Comparison of ENCODE assay signal across 8 mouse cellular contexts in the genomic region with DNA sequence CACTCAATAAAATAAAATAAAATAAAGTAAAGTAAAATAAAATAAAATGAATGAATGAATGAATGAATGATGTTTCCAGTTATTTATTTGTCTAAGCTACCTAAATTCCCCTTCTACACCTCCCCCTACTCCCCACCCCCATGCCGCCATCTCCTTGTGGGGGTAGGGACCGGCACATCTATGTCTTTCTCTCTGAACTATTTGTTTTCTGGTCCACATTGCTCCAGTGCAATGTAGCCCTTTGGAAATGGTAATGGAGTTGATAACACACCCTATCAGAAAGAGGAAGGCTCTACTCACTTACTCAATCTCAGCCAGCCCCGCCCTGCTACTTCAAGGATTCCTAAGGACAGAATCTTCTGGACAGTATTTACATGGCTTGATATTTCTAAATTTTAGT. TPM values are rescaled to one million over a fixed set of nuclear protein-coding genes. Genes with fewer than 3 reads are reported as not detected.
DNase-seq lines count a peak whose midpoint lies in the region; ATAC-seq and TF ChIP-seq lines count a peak whose summit lies in the region.

No protein-coding gene starts in this region.

- no peak overlapping the region for H3K9ac ChIP-seq in lung, embryonic 14.5 days

- DNase-seq in adrenal gland, adult 18-20 months (ENCODE audit: low spot score in 2 of 2): peak; percentile 10 to 50
- DNase-seq in adrenal gland, adult 2 months: no peak
- peak; percentile 46 for DNase-seq in lung, embryonic 14.5 days
- no peak for DNase-seq in lung, postnatal 36 days
- peak; percentile 30 for DNase-seq in embryo, embryonic 10 days (ENCODE audit: low spot score)
- DNase-seq in heart, postnatal 36 days: peak; percentile 3 to 6
- DNase-seq in testis, postnatal 10 days (ENCODE audit: low spot score): peak; percentile 80

- no peaks in the 10 kb centered on the region for H3K36me3 ChIP-seq in lung, embryonic 14.5 days (ENCODE audit: insufficient read depth)

- H3K9me3 ChIP-seq in lung, embryonic 14.5 days (ENCODE audit: low read depth, low read length): no peaks in the 10 kb centered on the region

- 48% methylated on average over 3 of the region's 3 CpGs for WGBS in lung, embryonic 14.5 days

- H3K27me3 ChIP-seq in lung, embryonic 14.5 days (ENCODE audit: insufficient read depth, low read length): no peaks in the 10 kb centered on the region

- TF ChIP-seq CTCF in lung, embryonic 14.5 days (IDR thresholded peaks at IDR 0.05; ENCODE audit: low read depth): no peak

- H3K4me2 ChIP-seq in lung, embryonic 14.5 days: no peak overlapping the region

- H3K4me3 ChIP-seq in lung, embryonic 14.5 days (ENCODE audit: low read depth, low read length): no peak overlapping the region

- intact Hi-C loops in heart, postnatal 36 days (cut with DNase I): no loop called here

- no peak overlapping the region for H3K27ac ChIP-seq in lung, embryonic 14.5 days (ENCODE audit: low read depth)

- ATAC-seq in lung, embryonic 14.5 days (ENCODE audit: insufficient read depth): peak; percentile 92
- peak; percentile 84 for ATAC-seq in megakaryocyte progenitor cell, adult 5-6 weeks (replicated peaks; ENCODE audit: poor library complexity)

- no peaks in the 10 kb centered on the region for H3K4me1 ChIP-seq in lung, embryonic 14.5 days (ENCODE audit: insufficient read depth)

RNA-seq across cellular contexts. Expression of a gene that starts 54.4 kb away (rescaled TPM):
- 10 to 100 TPM; 14.2 to 17.3 TPM for total RNA-seq in adrenal gland, adult 18-20 months (2021)
- total RNA-seq in adrenal gland, adult 2 months (2021): 10 to 100 TPM; 15.8 to 20.1 TPM
- 0.94 and 1.9 TPM in 2 replicates for polyA plus RNA-seq in adrenal gland, adult 2 months (2012; rRNA removed)
- polyA plus RNA-seq in lung, embryonic 14.5 days (2014; fragmentation: Nextera tagmentation; extraction: Ambion mirVana): 77.9 and 87.7 TPM in 2 replicates
- total RNA-seq in heart, postnatal 36 days (2021): 10 to 100 TPM in 1 of 2 experiments, 1 to 10 TPM in 1; 9.2 to 11.6 TPM
- 34.7 and 38.3 TPM in 2 replicates for total RNA-seq in megakaryocyte progenitor cell, adult 5-6 weeks (2015)
- 30.3 and 31.9 TPM in 2 replicates for total RNA-seq in megakaryocyte progenitor cell, adult 5-6 weeks (2017)

Comparison
In these comparisons a context has a peak if more than half of its experiments do, and no peak if none do; other contexts are left out.
1. DNase-seq: peak in adrenal gland, adult 18-20 months (2 of 2), lung, embryonic 14.5 days (single experiment), embryo, embryonic 10 days (single experiment), heart, postnatal 36 days (2 of 2) and testis, postnatal 10 days (single experiment); none in adrenal gland, adult 2 months (single experiment) and lung, postnatal 36 days (single experiment).